Mouse (Mus musculus): ENCODE data around the gene R3hcc1l. TPM values are rescaled to one million over a fixed set of nuclear protein-coding genes. Genes with fewer than 3 reads are reported as not detected.

Gene R3hcc1l
- total and polyA plus RNA-seq, 3 experiments: 2.7 to 28.7 (median 28.2) TPM

GRCm38 (mm10) chr19:42593456-42593855 is 74.9 kb downstream of the R3hcc1l start:
- H3K4me1 ChIP-seq (ENCODE audit: control insufficient read depth, insufficient read depth, low read length): no peaks in the 10 kb centered on the region
- no peak for DNase-seq
- no peaks in the 10 kb centered on the region for H3K27me3 ChIP-seq (ENCODE audit: control insufficient read depth, insufficient read depth, low read length)
- no peak overlapping the region for H3K9ac ChIP-seq (ENCODE audit: low read depth, low read length)
- H3K36me3 ChIP-seq (ENCODE audit: control insufficient read depth, insufficient read depth, low read length): peaks cover 2% of the 10 kb centered on the region
- no peak overlapping the region for H3K27ac ChIP-seq
- TF ChIP-seq EP300 (IDR thresholded peaks at IDR 0.05; ENCODE audit: insufficient read depth, low read depth, low read length) (no peak), CTCF (IDR thresholded peaks at IDR 0.05) (no peak), POLR2A (IDR thresholded peaks at IDR 0.05; ENCODE audit: insufficient read depth, low read depth, low read length) (no peak)
- 85% methylated on average over 6 of the region's 6 CpGs for WGBS
- intact Hi-C loops (cut with DNase I): no loop called here
- H3K4me3 ChIP-seq: no peak overlapping the region
- no peaks in the 10 kb centered on the region for H3K79me2 ChIP-seq (replicated peaks; ENCODE audit: control insufficient read depth, insufficient read depth, low read length)

GRCm38 (mm10) chr19:42595066-42595465 is 76.5 kb downstream of the R3hcc1l start:
- DNase-seq: no peak
- Histone ChIP-seq H3K36me3 (ENCODE audit: control insufficient read depth, insufficient read depth, low read length) (no peaks in the 10 kb centered on the region), H3K27me3 (ENCODE audit: control insufficient read depth, insufficient read depth, low read length) (no peaks in the 10 kb centered on the region), H3K4me3 (no peak overlapping the region), H3K9ac (ENCODE audit: low read depth, low read length) (no peak overlapping the region), H3K4me1 (ENCODE audit: control insufficient read depth, insufficient read depth, low read length) (no peaks in the 10 kb centered on the region), H3K27ac (no peak overlapping the region), H3K79me2 (replicated peaks; ENCODE audit: control insufficient read depth, insufficient read depth, low read length) (no peaks in the 10 kb centered on the region)
- intact Hi-C loops (cut with DNase I): no loop called here
- 92% methylated on average over 6 of the region's 6 CpGs for WGBS
- TF ChIP-seq CTCF (IDR thresholded peaks at IDR 0.05): no peak

GRCm38 (mm10) chr19:42597286-42597685 is 78.7 kb downstream of the R3hcc1l start:
- intact Hi-C loops (cut with DNase I): no loop called here
- H3K4me3 ChIP-seq: no peak overlapping the region
- H3K27ac ChIP-seq: no peak overlapping the region
- TF ChIP-seq CTCF (IDR thresholded peaks at IDR 0.05) (no peak), POLR2A (IDR thresholded peaks at IDR 0.05; ENCODE audit: insufficient read depth, low read depth, low read length) (no peak), EP300 (IDR thresholded peaks at IDR 0.05; ENCODE audit: insufficient read depth, low read depth, low read length) (no peak)
- WGBS: 93% methylated on average over 12 of the region's 12 CpGs
- H3K36me3 ChIP-seq (ENCODE audit: control insufficient read depth, insufficient read depth, low read length): no peaks in the 10 kb centered on the region
- no peaks in the 10 kb centered on the region for H3K4me1 ChIP-seq (ENCODE audit: control insufficient read depth, insufficient read depth, low read length)
- DNase-seq: no peak
- no peaks in the 10 kb centered on the region for H3K27me3 ChIP-seq (ENCODE audit: control insufficient read depth, insufficient read depth, low read length)
- no peaks in the 10 kb centered on the region for H3K79me2 ChIP-seq (replicated peaks; ENCODE audit: control insufficient read depth, insufficient read depth, low read length)
- no peak overlapping the region for H3K9ac ChIP-seq (ENCODE audit: low read depth, low read length)

- no peaks in the 10 kb centered on the region for H3K79me2 ChIP-seq (replicated peaks; ENCODE audit: control insufficient read depth, insufficient read depth, low read length)
- no peak overlapping the region for H3K27ac ChIP-seq
- DNase-seq: no peak
- no peak for TF ChIP-seq CTCF (IDR thresholded peaks at IDR 0.05)
- no peak for TF ChIP-seq POLR2A (IDR thresholded peaks at IDR 0.05; ENCODE audit: insufficient read depth, low read depth, low read length)
- TF ChIP-seq EP300 (IDR thresholded peaks at IDR 0.05; ENCODE audit: insufficient read depth, low read depth, low read length): no peak
- H3K4me1 ChIP-seq (ENCODE audit: control insufficient read depth, insufficient read depth, low read length): no peaks in the 10 kb centered on the region
- WGBS: 94% methylated on average over 6 of the region's 6 CpGs
- no peaks in the 10 kb centered on the region for H3K27me3 ChIP-seq (ENCODE audit: control insufficient read depth, insufficient read depth, low read length)
- intact Hi-C loops (cut with DNase I): no loop called here
- H3K4me3 ChIP-seq: no peak overlapping the region
- H3K36me3 ChIP-seq (ENCODE audit: control insufficient read depth, insufficient read depth, low read length): no peaks in the 10 kb centered on the region
- no peak overlapping the region for H3K9ac ChIP-seq (ENCODE audit: low read depth, low read length)
These were observed 79.3 kb downstream of the R3hcc1l start for GRCm38 (mm10) chr19:42597896-42598295.

GRCm38 (mm10) chr19:42599891-42600290 is 81.3 kb downstream of the R3hcc1l start:
- no peaks in the 10 kb centered on the region for H3K36me3 ChIP-seq (ENCODE audit: control insufficient read depth, insufficient read depth, low read length)
- TF ChIP-seq EP300 (IDR thresholded peaks at IDR 0.05; ENCODE audit: insufficient read depth, low read depth, low read length): no peak
- TF ChIP-seq CTCF (IDR thresholded peaks at IDR 0.05): no peak
- TF ChIP-seq POLR2A (IDR thresholded peaks at IDR 0.05; ENCODE audit: insufficient read depth, low read depth, low read length): no peak
- no peak overlapping the region for H3K9ac ChIP-seq (ENCODE audit: low read depth, low read length)
- no peaks in the 10 kb centered on the region for H3K4me1 ChIP-seq (ENCODE audit: control insufficient read depth, insufficient read depth, low read length)
- H3K27ac ChIP-seq: no peak overlapping the region
- intact Hi-C loops (cut with DNase I): no loop called here
- no peak overlapping the region for H3K4me3 ChIP-seq
- H3K79me2 ChIP-seq (replicated peaks; ENCODE audit: control insufficient read depth, insufficient read depth, low read length): no peaks in the 10 kb centered on the region
- WGBS: 86% methylated on average over 17 of the region's 17 CpGs
- DNase-seq: no peak
- no peaks in the 10 kb centered on the region for H3K27me3 ChIP-seq (ENCODE audit: control insufficient read depth, insufficient read depth, low read length)

GRCm38 (mm10) chr19:42600591-42600990 is 82.0 kb downstream of the R3hcc1l start:
- Histone ChIP-seq H3K79me2 (replicated peaks; ENCODE audit: control insufficient read depth, insufficient read depth, low read length) (no peaks in the 10 kb centered on the region), H3K27ac (no peak overlapping the region), H3K27me3 (ENCODE audit: control insufficient read depth, insufficient read depth, low read length) (no peaks in the 10 kb centered on the region), H3K9ac (ENCODE audit: low read depth, low read length) (no peak overlapping the region), H3K4me3 (no peak overlapping the region), H3K36me3 (ENCODE audit: control insufficient read depth, insufficient read depth, low read length) (no peaks in the 10 kb centered on the region), H3K4me1 (ENCODE audit: control insufficient read depth, insufficient read depth, low read length) (no peaks in the 10 kb centered on the region)
- 67% methylated on average over 3 of the region's 3 CpGs for WGBS
- intact Hi-C loops (cut with DNase I): no loop called here
- no peak for DNase-seq
- TF ChIP-seq CTCF (IDR thresholded peaks at IDR 0.05): no peak
- TF ChIP-seq POLR2A (IDR thresholded peaks at IDR 0.05; ENCODE audit: insufficient read depth, low read depth, low read length): no peak
- no peak for TF ChIP-seq EP300 (IDR thresholded peaks at IDR 0.05; ENCODE audit: insufficient read depth, low read depth, low read length)

All from heart, adult 2 months (tissue).